Mouse (Mus musculus) forebrain, embryonic 13.5 days (tissue): ENCODE data around the gene Prim2. TPM values are rescaled to one million over a fixed set of nuclear protein-coding genes. Genes with fewer than 3 reads are reported as not detected.
A peak's percentile ranks its signal among the peaks of the same experiment; 100 is the strongest.

Experiments
- ATAC-seq: fragments of 200-750 bp; cut with Nextera tagmentation; 2 replicates; pipeline ENCODE4 v1.8.0; 2017
- H3K27ac ChIP-seq: fragments of 300-500 bp; sonication (generic); 2 replicates; pipeline ENCODE4 v1.5.1; 2015; ENCODE audit warnings: inconsistent platforms, mild to moderate bottlenecking, moderate library complexity
- H3K27me3 ChIP-seq: fragments of 300-500 bp; sonication (generic); 2 replicates; pipeline ENCODE4 v1.6.1; 2015; ENCODE audit warnings: mild to moderate bottlenecking, inconsistent platforms
- H3K36me3 ChIP-seq: fragments of 300-500 bp; sonication (generic); 2 replicates; pipeline ENCODE4 v1.6.1; 2015; ENCODE audit warnings: mild to moderate bottlenecking, inconsistent platforms; ENCODE audit not compliant: poor library complexity, severe bottlenecking
- H3K4me1 ChIP-seq: fragments of 300-500 bp; sonication (generic); 2 replicates; pipeline ENCODE4 v1.6.1; 2015; ENCODE audit warnings: inconsistent platforms
- H3K4me2 ChIP-seq: fragments of 300-500 bp; sonication (generic); 2 replicates; pipeline ENCODE4 v1.6.1; 2015; ENCODE audit warnings: inconsistent platforms, mild to moderate bottlenecking, moderate library complexity
- H3K4me3 ChIP-seq: fragments of 300-500 bp; sonication (generic); 2 replicates; pipeline ENCODE4 v1.5.1; 2015; ENCODE audit warnings: mild to moderate bottlenecking, inconsistent platforms
- H3K9ac ChIP-seq: fragments of 300-500 bp; sonication (generic); 2 replicates; pipeline ENCODE4 v1.6.1; 2015; ENCODE audit warnings: mild to moderate bottlenecking, inconsistent platforms
- H3K9me3 ChIP-seq: fragments of 300-500 bp; sonication (generic); replicated peaks from 2 replicates; pipeline ENCODE4 v1.6.1; 2016; ENCODE audit warnings: inconsistent platforms
- WGBS: fragments of 180-500 bp; shearing (Covaris S2); methylation state at CpG from one replicate; pipeline ENCODE4 v1.1.7; 2015; 5-methylcytosine and 5-hydroxymethylcytosine counted together
- polyA plus RNA-seq: library from polyadenylated mRNA; unstranded; fragments of >200 nt; fragmentation: Nextera tagmentation; extraction: Ambion mirVana; gene quantifications from 2 replicates; pipeline ENCODE4 v1.2.1, GENCODE M21; 2015

Prim2 gene
- polyA plus RNA-seq, 1 experiment from 2014 or later: 47.8 TPM

DNA sequence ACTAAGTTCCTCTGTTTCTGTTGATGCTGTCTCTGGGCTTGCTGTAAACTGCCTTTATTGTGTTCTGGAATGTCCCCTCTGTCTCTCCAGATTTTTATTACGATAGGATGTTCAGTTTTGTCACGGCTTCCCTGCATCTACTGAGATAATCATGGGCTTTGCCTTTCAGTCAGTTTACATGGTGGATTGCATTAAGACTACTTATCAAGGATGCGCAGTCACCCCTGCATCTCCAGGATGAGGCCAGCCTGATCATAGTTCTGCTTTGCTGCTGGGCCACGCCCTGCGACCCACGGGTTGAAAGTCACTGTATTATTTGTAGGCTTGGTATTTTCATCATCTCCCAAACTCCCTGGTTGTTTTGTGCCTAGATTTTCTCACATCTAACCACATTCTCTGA lies 95.1 kb downstream of the Prim2 start:
- no peaks in the 10 kb centered on the region for H3K9me3 ChIP-seq
- no peak for ATAC-seq

DNA sequence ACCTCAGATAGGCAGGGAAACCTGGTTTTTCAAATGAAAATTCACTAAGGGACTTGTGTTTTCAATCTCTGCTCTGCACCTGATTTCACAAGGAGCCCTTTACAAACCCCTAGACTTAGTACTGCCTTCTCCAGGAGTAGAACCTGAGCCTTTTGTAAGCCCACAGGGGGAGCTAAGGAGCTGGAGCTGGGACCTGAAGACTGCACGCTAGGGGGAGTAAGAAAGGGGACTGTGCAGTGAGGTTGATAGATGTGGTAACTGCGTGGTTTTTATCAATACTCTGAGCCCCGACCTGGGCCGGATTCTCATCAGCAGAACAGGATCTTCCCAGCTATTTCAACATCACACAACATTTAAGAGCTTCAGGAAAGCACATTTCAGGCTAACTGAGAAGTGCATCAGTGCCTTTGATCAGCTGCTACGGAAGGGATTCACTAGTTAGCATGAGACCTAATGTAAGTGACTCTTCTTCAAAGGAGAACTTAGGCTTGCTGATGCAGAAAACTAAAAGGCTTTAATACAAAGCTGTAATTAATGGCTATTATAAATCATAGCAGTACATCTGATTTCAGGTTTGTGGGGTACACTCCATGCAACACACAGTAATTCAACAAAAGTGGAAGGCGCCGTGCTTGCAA lies 103.7 kb downstream of the Prim2 start:
- ATAC-seq: no peak
- Histone ChIP-seq H3K36me3 (no peaks in the 10 kb centered on the region), H3K27me3 (no peaks in the 10 kb centered on the region), H3K4me1 (no peaks in the 10 kb centered on the region), H3K4me2 (no peak overlapping the region), H3K27ac (no peak overlapping the region), H3K9me3 (no peaks in the 10 kb centered on the region), H3K4me3 (no peak overlapping the region), H3K9ac (no peak overlapping the region)
- 61% methylated on average over 7 of the region's 7 CpGs for WGBS

More for the DNA sequence above, 95.1 kb downstream of the Prim2 start:
- Histone ChIP-seq H3K27me3 (no peaks in the 10 kb centered on the region), H3K36me3 (no peaks in the 10 kb centered on the region), H3K4me1 (0 out of 2 replicates have a peak, but pooled peaks cover 4% of the 10 kb centered on the region), H3K4me3 (no peak overlapping the region), H3K4me2 (no peak overlapping the region), H3K27ac (no peak overlapping the region), H3K9ac (no peak overlapping the region)
- WGBS: 93% methylated on average over 6 of the region's 6 CpGs

DNA sequence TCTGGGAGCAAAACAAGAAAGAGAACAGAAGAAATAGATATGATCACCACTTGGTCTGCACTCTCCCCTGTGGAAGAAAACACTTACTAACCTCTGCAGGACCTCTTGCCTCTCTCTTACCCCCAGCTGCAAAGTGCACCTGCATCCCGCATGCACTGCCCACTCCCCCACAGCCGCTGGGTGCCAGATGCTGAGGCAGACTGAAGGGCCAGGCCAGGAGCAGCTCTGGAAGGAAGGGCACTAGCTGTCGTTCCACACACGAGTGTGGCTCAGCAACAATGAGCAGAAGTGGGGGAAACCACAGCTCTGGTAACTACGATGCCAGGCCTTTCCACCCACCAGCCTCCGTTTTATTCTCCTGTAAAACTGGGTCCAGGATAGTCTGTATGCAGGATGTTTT lies 105.6 kb downstream of the Prim2 start:
- Histone ChIP-seq H3K9me3 (no peaks in the 10 kb centered on the region), H3K4me2 (no peak overlapping the region), H3K27me3 (no peaks in the 10 kb centered on the region), H3K27ac (no peak overlapping the region), H3K9ac (no peak overlapping the region), H3K4me1 (no peaks in the 10 kb centered on the region), H3K36me3 (no peaks in the 10 kb centered on the region), H3K4me3 (no peak overlapping the region)
- no peak for ATAC-seq
- WGBS: 85% methylated on average over 6 of the region's 6 CpGs

DNA sequence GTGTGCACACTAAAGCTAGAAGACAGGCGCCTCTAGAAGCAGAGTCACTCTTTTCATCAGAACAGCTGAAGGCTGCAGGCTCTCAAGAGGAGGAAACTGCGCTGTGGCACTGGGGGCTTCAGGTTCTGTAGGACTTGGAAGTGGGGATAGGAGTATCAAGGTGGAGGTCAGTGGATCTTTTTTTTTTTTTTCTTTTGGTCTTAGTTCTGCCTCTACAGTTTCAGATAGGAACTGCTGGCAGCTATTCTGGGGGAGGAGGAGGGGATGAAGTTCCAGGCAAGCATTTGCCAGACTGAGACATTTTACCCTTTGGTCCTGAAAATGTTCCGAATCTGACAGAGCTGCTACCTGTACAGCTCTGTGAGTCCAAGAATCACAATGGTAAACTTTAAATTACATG lies 106.0 kb downstream of the Prim2 start:
- Histone ChIP-seq H3K9ac (no peak overlapping the region), H3K4me3 (no peak overlapping the region), H3K27me3 (no peaks in the 10 kb centered on the region), H3K27ac (no peak overlapping the region), H3K9me3 (no peaks in the 10 kb centered on the region), H3K4me1 (no peaks in the 10 kb centered on the region), H3K36me3 (no peaks in the 10 kb centered on the region), H3K4me2 (no peak overlapping the region)
- 93% methylated on average over 3 of the region's 3 CpGs for WGBS
- no peak for ATAC-seq

DNA sequence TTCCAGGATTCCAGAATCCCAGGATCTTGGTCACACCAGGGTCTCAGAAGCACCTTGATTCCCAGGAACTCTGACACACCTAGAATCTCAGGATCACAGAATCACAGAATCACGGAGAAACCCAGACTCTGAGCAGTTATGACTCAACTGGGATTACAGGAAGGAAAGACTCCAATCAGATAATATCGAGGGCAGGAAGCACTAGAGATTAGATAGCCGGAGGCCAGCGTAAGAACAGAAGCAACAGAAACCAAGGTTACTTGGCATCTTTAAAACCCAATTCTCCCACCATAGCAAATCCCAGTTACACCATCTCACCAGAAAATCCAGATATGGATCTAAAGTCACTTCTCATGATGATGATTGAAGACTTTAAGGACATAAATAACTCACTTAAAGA lies 113.0 kb downstream of the Prim2 start:
- no peak overlapping the region for H3K4me3 ChIP-seq
- H3K27me3 ChIP-seq: no peaks in the 10 kb centered on the region
- H3K36me3 ChIP-seq: no peaks in the 10 kb centered on the region
- no peak overlapping the region for H3K4me2 ChIP-seq
- H3K27ac ChIP-seq: no peak overlapping the region
- no peak for ATAC-seq
- no peaks in the 10 kb centered on the region for H3K9me3 ChIP-seq
- no peak overlapping the region for H3K9ac ChIP-seq
- no peaks in the 10 kb centered on the region for H3K4me1 ChIP-seq
- 95% methylated on average over 4 of the region's 4 CpGs for WGBS

DNA sequence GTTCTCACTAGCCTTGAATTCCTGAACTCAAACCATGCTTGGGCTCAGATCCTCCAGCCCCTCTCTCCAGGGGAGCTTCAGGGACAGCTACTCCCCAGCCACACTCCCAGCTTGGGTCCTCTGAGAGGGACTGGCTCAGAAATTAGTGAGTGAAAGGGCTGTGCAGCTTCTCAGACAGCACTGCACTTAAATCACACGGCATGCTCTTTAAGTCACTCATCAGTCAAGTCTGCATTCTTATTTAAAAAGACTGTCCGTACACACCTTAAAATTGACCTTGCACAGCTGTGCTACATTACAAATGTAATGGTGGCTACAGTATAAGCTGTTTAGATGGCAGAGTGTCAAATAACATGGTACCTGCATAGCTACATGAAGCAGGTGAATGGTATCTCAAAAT lies 114.0 kb downstream of the Prim2 start:
- no peak overlapping the region for H3K27ac ChIP-seq
- no peak overlapping the region for H3K9ac ChIP-seq
- ATAC-seq: no peak
- H3K4me1 ChIP-seq: no peaks in the 10 kb centered on the region
- H3K4me2 ChIP-seq: no peak overlapping the region
- 88% methylated on average over 2 of the region's 2 CpGs for WGBS
- H3K9me3 ChIP-seq: no peaks in the 10 kb centered on the region
- no peaks in the 10 kb centered on the region for H3K36me3 ChIP-seq
- no peak overlapping the region for H3K4me3 ChIP-seq
- no peaks in the 10 kb centered on the region for H3K27me3 ChIP-seq

DNA sequence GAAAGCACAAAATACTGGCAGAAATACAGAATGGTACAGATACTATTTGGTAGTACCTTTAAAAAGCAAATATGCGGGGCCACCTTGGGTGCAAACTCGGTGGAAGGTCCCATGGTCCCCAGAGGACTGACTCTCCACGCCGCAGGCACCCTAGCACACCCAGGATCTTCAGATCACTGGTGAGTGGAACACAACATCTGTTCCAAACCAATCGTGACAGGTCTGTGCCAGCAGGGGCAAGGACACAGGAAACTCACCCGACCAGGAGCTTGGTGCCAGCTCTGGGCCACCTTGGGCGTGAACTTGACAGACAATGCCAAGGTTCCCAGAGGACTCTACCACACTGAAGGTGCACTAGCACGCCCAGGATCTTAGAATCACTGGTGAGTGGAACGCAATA lies 118.2 kb downstream of the Prim2 start:
- no peak for ATAC-seq
- Histone ChIP-seq H3K4me3 (no peak overlapping the region), H3K27me3 (no peaks in the 10 kb centered on the region), H3K27ac (no peak overlapping the region), H3K36me3 (no peaks in the 10 kb centered on the region), H3K9ac (no peak overlapping the region), H3K4me1 (no peaks in the 10 kb centered on the region), H3K4me2 (no peak overlapping the region), H3K9me3 (no peaks in the 10 kb centered on the region)
- WGBS: 95% methylated on average over 9 of the region's 9 CpGs

DNA sequence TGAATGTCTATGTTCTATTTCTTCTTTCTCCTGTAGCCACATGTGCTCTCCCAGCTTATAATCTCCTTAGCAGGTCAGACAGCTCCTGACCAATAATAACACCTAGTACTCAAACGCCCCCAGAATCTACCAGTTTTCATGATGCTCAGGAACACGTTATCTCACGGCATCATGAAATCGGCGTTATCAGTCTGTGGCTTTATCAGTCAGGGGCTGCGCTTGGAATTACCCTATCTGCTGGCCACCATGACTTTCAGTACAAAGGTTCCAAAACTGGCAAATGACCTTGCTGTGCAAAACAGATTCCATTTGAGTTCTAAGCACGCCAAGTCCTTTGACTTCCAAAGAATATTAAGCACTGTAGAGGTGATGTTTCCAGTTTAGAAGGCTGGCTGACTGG lies 127.9 kb downstream of the Prim2 start:
- Histone ChIP-seq H3K4me2 (no peak overlapping the region), H3K4me3 (no peak overlapping the region), H3K27ac (no peak overlapping the region), H3K36me3 (0 out of 2 replicates have a peak, but pooled peaks cover 7% of the 10 kb centered on the region), H3K27me3 (no peaks in the 10 kb centered on the region), H3K4me1 (no peaks in the 10 kb centered on the region), H3K9ac (no peak overlapping the region), H3K9me3 (no peaks in the 10 kb centered on the region; the same call in 1 of the 2 replicates)
- 94% methylated on average over 7 of the region's 7 CpGs for WGBS
- ATAC-seq: no peak

DNA sequence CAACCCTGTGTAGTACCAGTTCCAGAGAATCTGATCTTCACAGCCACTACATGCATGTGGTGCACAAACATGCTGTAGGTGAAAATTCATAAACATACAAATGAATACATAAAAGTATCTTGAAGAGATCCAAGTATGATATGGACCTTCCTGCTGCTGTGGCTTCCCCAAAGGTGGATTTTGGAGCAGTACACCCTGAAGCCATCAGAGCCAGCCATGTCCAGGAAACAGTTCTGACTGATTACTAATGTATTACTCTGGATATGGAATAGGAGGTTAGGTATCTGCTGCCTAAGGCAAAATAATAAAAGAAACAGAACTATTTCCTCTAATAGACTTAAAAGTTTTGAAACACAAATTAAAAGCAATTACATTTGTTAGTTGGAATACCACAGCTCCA lies 131.6 kb downstream of the Prim2 start:
- Histone ChIP-seq H3K27me3 (no peaks in the 10 kb centered on the region), H3K4me2 (no peak overlapping the region), H3K9me3 (no peaks in the 10 kb centered on the region; the same call in 1 of the 2 replicates), H3K27ac (no peak overlapping the region), H3K9ac (no peak overlapping the region), H3K4me1 (no peaks in the 10 kb centered on the region), H3K4me3 (no peak overlapping the region), H3K36me3 (0 out of 2 replicates have a peak, but pooled peaks cover 7% of the 10 kb centered on the region)
- no peak for ATAC-seq

DNA sequence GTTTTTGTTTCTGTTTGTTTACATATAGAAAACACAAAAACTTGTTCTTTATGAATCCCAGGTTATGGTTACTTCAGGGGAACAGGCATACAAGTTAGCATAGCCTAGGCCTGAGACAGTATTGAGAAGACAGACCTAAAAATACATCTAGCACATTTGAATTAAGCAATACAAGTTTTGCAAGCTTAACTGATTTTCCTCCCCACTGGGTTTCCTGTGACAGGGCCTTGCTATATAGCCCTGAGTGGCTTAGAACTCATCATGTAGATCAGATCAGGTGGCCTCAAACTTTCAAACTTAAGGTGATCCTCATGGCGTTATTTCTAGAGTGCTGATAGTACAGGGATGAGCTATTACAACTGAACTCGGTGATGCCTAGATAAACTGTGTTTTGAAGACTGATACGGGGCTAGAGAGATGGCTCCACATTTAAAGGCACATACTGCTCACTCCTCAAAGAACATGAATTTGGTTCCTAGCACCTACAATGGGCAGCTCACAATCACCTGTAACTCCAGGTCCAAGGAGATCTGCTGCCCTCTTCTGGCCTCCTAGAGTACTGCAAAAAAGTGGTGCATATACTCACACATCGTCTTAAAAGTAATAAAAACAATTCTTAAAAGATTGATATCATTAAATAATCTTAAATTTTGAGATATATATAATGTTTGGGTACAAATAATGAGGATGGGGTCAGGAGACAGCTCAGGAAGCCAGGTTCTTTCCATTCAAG lies 133.2 kb downstream of the Prim2 start:
- no peak overlapping the region for H3K9ac ChIP-seq
- no peak overlapping the region for H3K4me3 ChIP-seq
- 0 out of 2 replicates have a peak, but pooled peaks cover 7% of the 10 kb centered on the region for H3K36me3 ChIP-seq
- H3K4me1 ChIP-seq: peaks cover 7% of the 10 kb centered on the region
- H3K27ac ChIP-seq: no peak overlapping the region
- 96% methylated on average over 4 of the region's 4 CpGs for WGBS
- no peaks in the 10 kb centered on the region; the same call in 1 of the 2 replicates for H3K9me3 ChIP-seq
- ATAC-seq: no peak
- no peaks in the 10 kb centered on the region for H3K27me3 ChIP-seq
- H3K4me2 ChIP-seq: no peak overlapping the region

DNA sequence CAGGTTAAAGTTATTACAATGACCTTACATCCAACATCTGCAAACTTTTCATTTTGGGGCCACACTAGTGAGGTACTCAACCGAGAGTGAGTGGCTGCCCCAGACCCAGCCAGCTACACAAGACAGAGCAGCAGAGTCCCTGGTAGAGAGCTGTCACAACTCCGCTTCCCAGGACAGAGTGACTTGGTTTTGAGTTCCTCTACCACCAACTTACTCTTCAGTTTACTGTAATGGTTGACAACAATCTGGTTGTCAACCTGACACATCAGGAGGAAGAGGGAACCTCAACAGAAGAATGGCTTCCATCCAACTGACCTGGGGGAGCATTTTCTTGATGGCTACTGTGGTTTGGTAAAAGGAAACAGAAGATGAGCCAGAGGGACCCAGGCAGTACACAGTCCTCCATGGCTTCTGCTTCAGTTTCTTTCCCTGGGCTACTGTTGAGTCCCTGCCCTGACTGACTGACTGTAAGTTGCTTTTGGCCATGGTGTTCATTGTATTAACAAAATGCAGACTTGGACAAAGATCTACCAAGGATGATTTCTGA lies 134.4 kb downstream of the Prim2 start:
- Histone ChIP-seq H3K9me3 (no peaks in the 10 kb centered on the region; the same call in 1 of the 2 replicates), H3K36me3 (0 out of 2 replicates have a peak, but pooled peaks cover 7% of the 10 kb centered on the region), H3K4me3 (no peak overlapping the region), H3K4me1 (peaks cover 13% of the 10 kb centered on the region), H3K27ac (no peak overlapping the region), H3K9ac (no peak overlapping the region), H3K4me2 (no peak overlapping the region), H3K27me3 (no peaks in the 10 kb centered on the region)
- 75% methylated on average over 2 of the region's 2 CpGs for whole genome bisulfite sequencing
- no peak for ATAC-seq

DNA sequence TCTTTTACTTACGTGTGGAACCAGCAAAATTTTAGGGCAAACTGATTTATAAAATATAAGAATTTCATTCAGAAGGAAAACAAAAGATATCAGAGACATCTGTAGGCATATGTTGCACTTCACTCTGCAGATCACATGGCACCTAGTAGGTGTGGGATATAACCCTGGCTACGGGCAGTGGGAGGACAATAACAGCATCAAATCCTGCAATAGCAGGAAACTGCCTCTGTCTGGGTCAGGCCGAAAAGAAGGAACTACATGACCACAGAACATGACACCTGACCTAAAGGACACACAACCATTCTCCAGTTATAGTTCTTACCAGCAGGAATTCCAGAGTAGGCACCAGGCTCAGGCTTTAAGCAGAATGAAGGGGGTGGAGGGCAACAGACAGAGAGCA lies 137.7 kb downstream of the Prim2 start:
- no peak overlapping the region for H3K4me3 ChIP-seq
- 76% methylated on average over 3 of the region's 3 CpGs for WGBS
- peak; percentile 25; the same call in 1 of the 2 replicates for ATAC-seq
- 0 out of 2 replicates have a peak, but pooled peaks cover under 1% of the 10 kb centered on the region for H3K36me3 ChIP-seq
- H3K4me2 ChIP-seq: no peak overlapping the region
- no peak overlapping the region for H3K9ac ChIP-seq
- no peaks in the 10 kb centered on the region for H3K27me3 ChIP-seq
- peaks cover 18% of the 10 kb centered on the region for H3K4me1 ChIP-seq
- no peaks in the 10 kb centered on the region; the same call in 1 of the 2 replicates for H3K9me3 ChIP-seq
- H3K27ac ChIP-seq: no peak overlapping the region
